8 mouse cellular contexts compared by ENCODE assay signal in genomic region chr7:30729396-30730063, GRCm38 (mm10). TPM values are rescaled to one million over a fixed set of nuclear protein-coding genes. Genes with fewer than 3 reads are reported as not detected.
DNase-seq lines count a peak whose midpoint lies in the region; ATAC-seq lines count a peak whose summit lies in the region.

TSS of gene Tmem147 (minus strand) at chr7:30729540.

- H3K27ac ChIP-seq in lung, embryonic 16.5 days (ENCODE audit: low read length), result peak within 1 kb of the TSS; percentile 78

- WGBS in lung, embryonic 16.5 days, result under 1% methylated on average over 60 of the region's 60 CpGs

- peak; percentile 94 for ATAC-seq in hematopoietic stem cell, adult 5-6 weeks (replicated peaks in 1 of 2; ENCODE audit: insufficient read depth in 1 of 2, low FRiP score in 2 of 2, low TSS enrichment in 1 of 2, low read depth in 1 of 2, poor library complexity in 2 of 2, severe bottlenecking in 2 of 2)
- ATAC-seq in lung, embryonic 16.5 days (ENCODE audit: low read depth), result peak; percentile 98

- H3K27me3 ChIP-seq in lung, embryonic 16.5 days (ENCODE audit: control insufficient read depth, insufficient read depth, low read depth, low read length), result no peaks in the 10 kb centered on the region

- peak; percentile 98 for DNase-seq in MEL-GATA-1-ER (ENCODE audit: extremely low read depth, low read depth)
- DNase-seq in cerebellum, adult 8-10 months, result peak; percentile 94
- peak; percentile 94 for DNase-seq in forelimb bud, embryonic 11.5 days (ENCODE audit: low read depth, low spot score)
- peak; percentile 84 for DNase-seq in layer of hippocampus, adult 9-10 months (ENCODE audit: low spot score)
- peak; percentile 89 for DNase-seq in ovary, postnatal 10 days (ENCODE audit: low spot score)
- DNase-seq in thymus, postnatal 10 days (ENCODE audit: low spot score in 2 of 2), result peak; percentile 92 to 94

- peak within 1 kb of the TSS; percentile 85 for H3K4me2 ChIP-seq in lung, embryonic 16.5 days (ENCODE audit: low read depth, low read length)

- H3K36me3 ChIP-seq in lung, embryonic 16.5 days (ENCODE audit: control insufficient read depth, insufficient read depth, low read length), result no peaks in the 10 kb centered on the region; the same call in 1 of the 2 replicates

- H3K9ac ChIP-seq in lung, embryonic 16.5 days (ENCODE audit: low read length), result peak within 1 kb of the TSS; percentile 90

- peak within 1 kb of the TSS; percentile 84 for H3K4me3 ChIP-seq in lung, embryonic 16.5 days (ENCODE audit: low read length)

- H3K9me3 ChIP-seq in lung, embryonic 16.5 days (ENCODE audit: control insufficient read depth, low read length), result no peaks in the 10 kb centered on the region

- peaks cover 11% of the 10 kb centered on the region for H3K4me1 ChIP-seq in lung, embryonic 16.5 days (replicated peaks; ENCODE audit: control insufficient read depth, insufficient read depth, low read length)

RNA-seq across cellular contexts. Expression of gene Tmem147, which starts in this region (rescaled TPM):
- 34.0 and 38.9 TPM in 2 replicates for total RNA-seq in hematopoietic stem cell, adult 5-6 weeks (2017)
- polyA plus RNA-seq in lung, embryonic 16.5 days (2015; fragmentation: Nextera tagmentation; extraction: Ambion mirVana), result 148 and 160 TPM in 2 replicates

Comparison
In these comparisons a context has a peak if more than half of its experiments do, and no peak if none do; other contexts are left out.
1. Peak in every context shown above with its lines: DNase-seq, ATAC-seq, H3K4me3 ChIP-seq and H3K27ac ChIP-seq.